In genomic region chr2:180780282-180780681, GRCm38 (mm10) we compare ENCODE assay signal across 29 mouse cellular contexts. TPM values are rescaled to one million over a fixed set of nuclear protein-coding genes. Genes with fewer than 3 reads are reported as not detected.
DNase-seq lines count a peak whose midpoint lies in the region; ATAC-seq lines count a peak whose summit lies in the region.
"Had no signal": no experiment of that assay in that cellular context is flagged by ENCODE, and none has a peak within 500 bp of the region (broad histone marks: within the 10 kb centered on the region; RNA-seq: fewer than 3 reads in every experiment).

No protein-coding gene starts in this region.

- no peak overlapping the region for H3K4me3 ChIP-seq in midbrain, embryonic 11.5 days (ENCODE audit: low read depth, low read length)
- H3K4me3 ChIP-seq in midbrain, embryonic 16.5 days (ENCODE audit: low read depth, low read length) = no peak overlapping the region
- H3K4me3 ChIP-seq: embryonic facial prominence, embryonic 13.5 days; embryonic facial prominence, embryonic 15.5 days; erythroblast, embryonic 14.5 days; forebrain, embryonic 10.5 days; forebrain, embryonic 12.5 days had no signal

- peaks cover 42% of the 10 kb centered on the region for H3K27me3 ChIP-seq in midbrain, embryonic 11.5 days (ENCODE audit: control insufficient read depth, insufficient read depth, low read length)
- peaks cover 38% of the 10 kb centered on the region for H3K27me3 ChIP-seq in midbrain, embryonic 16.5 days (ENCODE audit: control insufficient read depth, insufficient read depth, low read depth, low read length)

- no peak overlapping the region for H3K27ac ChIP-seq in midbrain, embryonic 11.5 days (ENCODE audit: low read depth, low read length)
- H3K27ac ChIP-seq in midbrain, embryonic 16.5 days (ENCODE audit: low read length) = no peak overlapping the region
- H3K27ac ChIP-seq: embryonic facial prominence, embryonic 13.5 days; embryonic facial prominence, embryonic 15.5 days; forebrain, embryonic 10.5 days; forebrain, embryonic 12.5 days had no signal

- peak; percentile 65 for DNase-seq in midbrain, embryonic 11.5 days (ENCODE audit: low spot score, missing footprints)
- DNase-seq in R1 (ENCODE audit: low read depth, low spot score) (peak; percentile 67), adipocyte (ENCODE audit: low spot score) (no peak)
- DNase-seq in left cerebral cortex, postnatal 36 days (ENCODE audit: low spot score in 2 of 2) = no peak
- DNase-seq: adrenal gland, adult 2 months; adrenal gland, postnatal 10 days; adrenal gland, postnatal 25 days; B cell, adult 2 months; cerebellum, adult 11 months; cerebellum, adult 18-20 months; cerebellum, adult 8-10 months; cerebellum, adult 9-11 months; cerebellum, postnatal 14 days; cerebellum, postnatal 36 days; embryo, embryonic 11 days had no signal

- intact Hi-C loops in left cerebral cortex, postnatal 36 days (cut with DNase I) = loop anchor here (5.0 kb wide), 1 partner anchor 33 kb away; no protein-coding TSS in a partner anchor

- 0% methylated on average over 2 of the region's 2 CpGs for WGBS in midbrain, embryonic 11.5 days
- 5% methylated on average over 2 of the region's 2 CpGs for WGBS in midbrain, embryonic 16.5 days

- H3K4me2 ChIP-seq in midbrain, embryonic 11.5 days = no peak overlapping the region
- no peak overlapping the region for H3K4me2 ChIP-seq in midbrain, embryonic 16.5 days (ENCODE audit: low read length)
- H3K4me2 ChIP-seq: embryonic facial prominence, embryonic 13.5 days; embryonic facial prominence, embryonic 15.5 days; forebrain, embryonic 12.5 days had no signal

- H3K9ac ChIP-seq in midbrain, embryonic 11.5 days (ENCODE audit: low read length) = no peak overlapping the region
- H3K9ac ChIP-seq in midbrain, embryonic 16.5 days (ENCODE audit: low read depth, low read length) = no peak overlapping the region
- H3K9ac ChIP-seq: embryonic facial prominence, embryonic 13.5 days; embryonic facial prominence, embryonic 15.5 days; forebrain, embryonic 12.5 days had no signal

- H3K4me1 ChIP-seq in midbrain, embryonic 11.5 days (ENCODE audit: control insufficient read depth, insufficient read depth, low read length) = no peaks in the 10 kb centered on the region
- H3K4me1 ChIP-seq in midbrain, embryonic 16.5 days (ENCODE audit: control insufficient read depth, insufficient read depth, low read length) = peaks cover 7% of the 10 kb centered on the region

- ATAC-seq in midbrain, embryonic 11.5 days (ENCODE audit: low FRiP score) = no peak
- ATAC-seq in midbrain, embryonic 16.5 days = no peak
- ATAC-seq: Patski had no signal

- no peaks in the 10 kb centered on the region for H3K36me3 ChIP-seq in midbrain, embryonic 11.5 days (ENCODE audit: control insufficient read depth, insufficient read depth, low read length)
- no peaks in the 10 kb centered on the region for H3K36me3 ChIP-seq in midbrain, embryonic 16.5 days (ENCODE audit: control insufficient read depth, insufficient read depth, low read length)
- H3K36me3 ChIP-seq: embryonic facial prominence, embryonic 13.5 days; embryonic facial prominence, embryonic 15.5 days; forebrain, embryonic 10.5 days; forebrain, embryonic 12.5 days had no signal

- H3K9me3 ChIP-seq in midbrain, embryonic 11.5 days (ENCODE audit: control insufficient read depth, low read length) = no peaks in the 10 kb centered on the region
- no peaks in the 10 kb centered on the region for H3K9me3 ChIP-seq in midbrain, embryonic 16.5 days (replicated peaks; ENCODE audit: control insufficient read depth, low read length, poor library complexity, severe bottlenecking)
- H3K9me3 ChIP-seq: embryonic facial prominence, embryonic 13.5 days; embryonic facial prominence, embryonic 15.5 days; forebrain, embryonic 10.5 days; forebrain, embryonic 12.5 days had no signal

RNA-seq across cellular contexts. Expression of gene Bhlhe23, which starts 3.6 kb away (rescaled TPM):
- polyA plus RNA-seq in midbrain, embryonic 11.5 days (2014; fragmentation: Nextera tagmentation; extraction: Ambion mirVana) = 22.2 and 23.5 TPM in 2 replicates
- 10.1 and 10.4 TPM in 2 replicates for polyA plus RNA-seq in midbrain, embryonic 16.5 days (2015; fragmentation: Nextera tagmentation; extraction: Ambion mirVana)
- under 1 TPM in 1 of 2 experiments, not detected in 1; 0.17 TPM for total RNA-seq in left cerebral cortex, postnatal 36 days (2021)
- total RNA-seq: adrenal gland, adult 2 months; adrenal gland, postnatal 10 days; adrenal gland, postnatal 25 days; adrenal gland, postnatal 4 days; CH12.LX; common myeloid progenitor, adult 5-6 weeks had no signal
- polyA plus RNA-seq: activated CD4-positive, CD25-positive, alpha-beta regulatory T cell, adult 4 months; adrenal gland, adult 2 months; CD4-positive, CD25-positive, alpha-beta regulatory T cell, adult 4 months; embryonic facial prominence, embryonic 13.5 days; embryonic facial prominence, embryonic 15.5 days; erythroblast, embryonic 14.5 days; Patski had no signal

RNA-seq across cellular contexts. Expression of gene Slc17a9, which starts 55.2 kb away (rescaled TPM):
- 0.19 TPM in 1 of 2 replicates, not detected in the other for polyA plus RNA-seq in midbrain, embryonic 11.5 days (2014; fragmentation: Nextera tagmentation; extraction: Ambion mirVana)
- 0.11 and 0.24 TPM in 2 replicates for polyA plus RNA-seq in midbrain, embryonic 16.5 days (2015; fragmentation: Nextera tagmentation; extraction: Ambion mirVana)
- total RNA-seq in left cerebral cortex, postnatal 36 days (2021) = under 1 TPM; 0.27 to 0.39 TPM
- polyA plus RNA-seq: embryonic facial prominence, embryonic 11.5 days; forebrain, embryonic 14.5 days had no signal

Comparison
In these comparisons a context has a peak if more than half of its experiments do, and no peak if none do; other contexts are left out.
1. DNase-seq: peak in midbrain, embryonic 11.5 days (single experiment) and R1 (single experiment); none in adipocyte (single experiment) and left cerebral cortex, postnatal 36 days (0 of 2).